Mouse (Mus musculus) CH12.LX (cell line): ENCODE data around the gene Gm26657. TPM values are rescaled to one million over a fixed set of nuclear protein-coding genes. Genes with fewer than 3 reads are reported as not detected.

Experiments
- DNase-seq: peaks from one replicate; pipeline ENCODE4 v3.0.0-alpha.2; 2013; ENCODE audit errors: extremely low read depth
- H3K27ac ChIP-seq: 2 replicates; pipeline ENCODE4 v1.5.1; 2012; ENCODE audit warnings: low read depth, mild to moderate bottlenecking, control low read depth, moderate library complexity; ENCODE audit not compliant: insufficient read depth
- H3K27me3 ChIP-seq: replicated peaks from 2 replicates; pipeline ENCODE3; 2012; ENCODE audit warnings: inconsistent platforms
- H3K36me3 ChIP-seq, 2 experiments: replicated peaks in 1 of 2; 2 replicates each; pipeline versions ENCODE3 to v1.6.1; 2012; ENCODE audit warnings: inconsistent platforms in 1 of 2, low read length in 1 of 2, mild to moderate bottlenecking in 1 of 2, mixed read lengths in 1 of 2, moderate library complexity in 1 of 2; ENCODE audit not compliant: control insufficient read depth in 1 of 2, insufficient read depth in 1 of 2
- H3K4me1 ChIP-seq, 2 experiments: 2 replicates each; pipeline ENCODE4 v1.6.1; 2012; ENCODE audit warnings: inconsistent platforms in 1 of 2, moderate library complexity in 1 of 2; ENCODE audit not compliant: insufficient read depth in 2 of 2, control insufficient read depth in 1 of 2
- H3K4me2 ChIP-seq: 2 replicates; pipeline ENCODE4 v1.6.1; 2012; ENCODE audit warnings: low read depth, mild to moderate bottlenecking, control low read depth; ENCODE audit not compliant: poor library complexity, insufficient read depth, severe bottlenecking
- H3K4me3 ChIP-seq, 3 experiments: fragments of 150-350 bp in 1 of 3; sonication (generic) in 1 of 3; replicated peaks in 1 of 3; 2 replicates each; pipeline versions ENCODE3 to v1.5.1; 2011 to 2012; ENCODE audit warnings: low read depth in 2 of 3, low read length in 2 of 3, mild to moderate bottlenecking in 2 of 3, moderate library complexity in 2 of 3, control low read depth in 1 of 3, improper control_type of control experiment in 1 of 3, inconsistent platforms in 1 of 3, mixed read lengths in 1 of 3; ENCODE audit not compliant: poor library complexity in 1 of 3
- H3K79me2 ChIP-seq: replicated peaks from 2 replicates; pipeline ENCODE4 v1.6.1; 2012; ENCODE audit warnings: mild to moderate bottlenecking, moderate library complexity; ENCODE audit not compliant: control insufficient read depth, poor library complexity, insufficient read depth, severe bottlenecking; ENCODE audit errors: extremely low read depth
- H3K9ac ChIP-seq: 2 replicates; pipeline ENCODE4 v1.6.1; 2012; ENCODE audit warnings: low read depth, mild to moderate bottlenecking, control low read depth, moderate library complexity; ENCODE audit not compliant: insufficient read depth
- H3K9me3 ChIP-seq: replicated peaks from 2 replicates; pipeline ENCODE3; 2012; ENCODE audit warnings: low read length, inconsistent platforms, mixed read lengths
- CHD1 ChIP-seq: IDR thresholded peaks from 2 replicates; pipeline ENCODE4 v1.6.1; 2012; ENCODE audit warnings: low read depth, low read length, improper control_type of control experiment, inconsistent platforms
- E2F4 ChIP-seq: IDR thresholded peaks from 2 replicates; pipeline ENCODE4 v1.6.1; 2011; ENCODE audit warnings: low read depth, low read length, improper control_type of control experiment; ENCODE audit not compliant: insufficient replicate concordance
- ETS1 ChIP-seq: conservative IDR thresholded peaks from 2 replicates; pipeline ENCODE4 v1.6.1; 2012; ENCODE audit warnings: low read depth, mild to moderate bottlenecking, inconsistent platforms, low read length, improper control_type of control experiment, moderate library complexity
- HCFC1 ChIP-seq: IDR thresholded peaks from 2 replicates; pipeline ENCODE4 v1.6.1; 2012; ENCODE audit warnings: low read depth, mild to moderate bottlenecking, inconsistent platforms, low read length, improper control_type of control experiment
- JUN ChIP-seq: IDR thresholded peaks from 2 replicates; pipeline ENCODE4 v1.6.1; 2011; ENCODE audit warnings: low read depth, mild to moderate bottlenecking, low read length, improper control_type of control experiment, moderate library complexity; ENCODE audit not compliant: insufficient read depth
- JUND ChIP-seq: conservative IDR thresholded peaks from 2 replicates; pipeline ENCODE4 v1.6.1; 2011; ENCODE audit warnings: low read depth, low read length, improper control_type of control experiment
- MAFK ChIP-seq: IDR thresholded peaks from 2 replicates; pipeline ENCODE4 v1.6.1; 2011; ENCODE audit warnings: low read length, improper control_type of control experiment; ENCODE audit not compliant: insufficient replicate concordance
- MAX ChIP-seq: IDR thresholded peaks from 2 replicates; pipeline ENCODE4 v1.6.1; 2011; ENCODE audit warnings: low read length, improper control_type of control experiment
- MEF2A ChIP-seq: IDR thresholded peaks from 2 replicates; pipeline ENCODE4 v1.6.1; 2014; ENCODE audit warnings: low read depth, mild to moderate bottlenecking, inconsistent platforms, low read length, improper control_type of control experiment, borderline replicate concordance
- MYC ChIP-seq: IDR thresholded peaks from 2 replicates; pipeline ENCODE4 v1.6.1; 2011; ENCODE audit warnings: low read depth, mild to moderate bottlenecking, improper control_type of control experiment, low read length
- NRF1 ChIP-seq: IDR thresholded peaks from 2 replicates; pipeline ENCODE4 v1.6.1; 2014; ENCODE audit warnings: low read depth, mild to moderate bottlenecking, inconsistent platforms, low read length, improper control_type of control experiment, moderate library complexity
- PAX5 ChIP-seq: IDR thresholded peaks from 2 replicates; pipeline ENCODE4 v1.6.1; 2012; ENCODE audit warnings: low read length, inconsistent platforms, mixed read lengths
- POLR2A ChIP-seq: IDR thresholded peaks from 2 replicates; pipeline ENCODE4 v1.6.1; 2011; ENCODE audit warnings: low read depth, mild to moderate bottlenecking, improper control_type of control experiment, low read length
- POLR2AphosphoS2 ChIP-seq: IDR thresholded peaks from 2 replicates; pipeline ENCODE4 v1.6.1; 2011; ENCODE audit warnings: low read depth, low read length, improper control_type of control experiment
- RCOR1 ChIP-seq: conservative IDR thresholded peaks from 2 replicates; pipeline ENCODE4 v1.6.1; 2012; ENCODE audit warnings: low read depth, mild to moderate bottlenecking, inconsistent platforms, low read length, improper control_type of control experiment
- SMC3 ChIP-seq: IDR thresholded peaks from 2 replicates; pipeline ENCODE4 v1.6.1; 2011; ENCODE audit warnings: low read depth, low read length, improper control_type of control experiment
- USF2 ChIP-seq: conservative IDR thresholded peaks from 2 replicates; pipeline ENCODE4 v1.6.1; 2011; ENCODE audit warnings: low read depth, low read length, improper control_type of control experiment
- ZKSCAN1 ChIP-seq: IDR thresholded peaks from 2 replicates; pipeline ENCODE4 v1.6.1; 2012; ENCODE audit warnings: low read depth, inconsistent platforms, low read length, improper control_type of control experiment, borderline replicate concordance
- dilution Hi-C: fragments of 300-500 bp; cut with MboI; formaldehyde crosslinking; loops from 2 replicates; pipeline ENCODE4 v1.14.3; 2020; ENCODE audit warnings: low sequenced_read_pairs; ENCODE audit not compliant: extremely low pct_unique_long_range_greater_than_20kb, extremely low pct_ligation_motif_present
- in situ Hi-C: fragments of 300-500 bp; cut with MboI; formaldehyde crosslinking; loops from 3 replicates; pipeline ENCODE4 v1.14.3; 2019; ENCODE audit warnings: low sequenced_read_pairs, low pct_ligation_motif_present, low pct_unique_long_range_greater_than_20kb, mixed read lengths
- polyA plus RNA-seq: library from polyadenylated mRNA; unstranded; fragments of >175 nt; gene quantifications from 2 replicates; pipeline ENCODE4 v1.2.1, GENCODE M21; 2012; ENCODE audit warnings: low read depth; ENCODE audit not compliant: insufficient read length
- total RNA-seq, 2 experiments: library from RNA; depleted of rRNA; stranded (reverse); fragments of 300-350 nt in 1 of 2; fragments of >200 nt in 1 of 2; gene quantifications; 2 replicates each; pipeline ENCODE4 v1.2.3; 2012 to 2014

The Gm26657 gene
- 0.08 TPM in 1 of 2 replicates, not detected in the other for total RNA-seq (2012; rRNA removed)
- total RNA-seq (2014; rRNA removed): not detected in 2 replicates
- not detected in 2 replicates for polyA plus RNA-seq

GRCm38 (mm10) chr4:56740020-56740485, at the start of gene Gm26657:
Gene Gm26657, plus strand, starts transcription at chr4:56740070.
- dilution Hi-C loops (no loop called here), in situ Hi-C loops (no loop called here)
- H3K4me3 ChIP-seq: no peak within 1 kb of the TSS

GRCm38 (mm10) chr4:56696401-56696800, 43.5 kb upstream of the Gm26657 start:
- in situ Hi-C loops (no loop called here), dilution Hi-C loops (no loop called here)
- Histone ChIP-seq H3K27ac (no peak overlapping the region), H3K36me3 (no peaks in the 10 kb centered on the region), H3K4me3 (no peak overlapping the region), H3K4me1 (peaks cover 2 to 4% of the 10 kb centered on the region in 2 experiments; a peak in 2 of 4 replicates), H3K79me2 (no peaks in the 10 kb centered on the region), H3K9me3 (peaks cover 2% of the 10 kb centered on the region), H3K27me3 (no peaks in the 10 kb centered on the region), H3K9ac (no peak overlapping the region), H3K4me2 (no peak overlapping the region)
- no peak for DNase-seq
- no peak for TF ChIP-seq CHD1

More at GRCm38 (mm10) chr4:56740020-56740485, at the start of gene Gm26657:
- DNase-seq: no peak
- no peak within 1 kb of the TSS for H3K9ac ChIP-seq
- no peak within 1 kb of the TSS for H3K4me2 ChIP-seq
- no peak for TF ChIP-seq MYC
- TF ChIP-seq MAFK: no peak
- no peak for TF ChIP-seq NRF1
- TF ChIP-seq E2F4: no peak
- no peak for TF ChIP-seq JUND
- TF ChIP-seq MEF2A: no peak
- TF ChIP-seq MAX: no peak
- TF ChIP-seq CHD1: no peak
- TF ChIP-seq ETS1: no peak
- TF ChIP-seq ZKSCAN1: no peak
- no peak for TF ChIP-seq HCFC1
- no peak for TF ChIP-seq SMC3
- no peak for TF ChIP-seq PAX5
- no peak for TF ChIP-seq POLR2AphosphoS2
- TF ChIP-seq RCOR1: no peak
- no peak for TF ChIP-seq POLR2A
- no peak for TF ChIP-seq JUN
- no peak for TF ChIP-seq USF2
- TF ChIP-seq, all 38 proteins: peak for 0
- Histone ChIP-seq H3K79me2 (no peaks in the 10 kb centered on the region), H3K9me3 (no peaks in the 10 kb centered on the region), H3K36me3 (peaks cover 4 to 20% of the 10 kb centered on the region in 2 experiments), H3K27ac (no peak within 1 kb of the TSS), H3K4me1 (no peaks in the 10 kb centered on the region), H3K27me3 (no peaks in the 10 kb centered on the region)
